Mouse (Mus musculus) midbrain, postnatal 0 days (tissue): ENCODE measurements around the gene Arglu1. TPM values are rescaled to one million over a fixed set of nuclear protein-coding genes. Genes with fewer than 3 reads are reported as not detected.

Experiments
- ATAC-seq: fragments of 200-750 bp; cut with Nextera tagmentation; 2 replicates; pipeline ENCODE4 v1.8.0; 2017; ENCODE audit warnings: moderate number of reproducible peaks, mild to moderate bottlenecking, moderate TSS enrichment, moderate library complexity; ENCODE audit not compliant: low FRiP score
- DNase-seq: peaks from one replicate; pipeline ENCODE4 v3.0.0-alpha.2; 2015; ENCODE audit warnings: low spot score
- H3K27ac ChIP-seq: fragments of 300-500 bp; sonication (generic); 2 replicates; pipeline ENCODE4 v1.5.1; 2014; ENCODE audit warnings: low read depth, mild to moderate bottlenecking, low read length, mixed read lengths
- H3K27me3 ChIP-seq: fragments of 300-500 bp; sonication (generic); 2 replicates; pipeline ENCODE4 v1.6.1; 2014; ENCODE audit warnings: low read length, control low read depth, mixed read lengths; ENCODE audit not compliant: insufficient read depth
- H3K36me3 ChIP-seq: fragments of 300-500 bp; sonication (generic); 2 replicates; pipeline ENCODE4 v1.6.1; 2014; ENCODE audit warnings: low read length, control low read depth, mixed read lengths; ENCODE audit not compliant: insufficient read depth
- H3K4me1 ChIP-seq: fragments of 300-500 bp; sonication (generic); 2 replicates; pipeline ENCODE4 v1.6.1; 2014; ENCODE audit warnings: mild to moderate bottlenecking, control low read depth, antibody characterized with exemption, low read length, mixed read lengths; ENCODE audit not compliant: insufficient read depth
- H3K4me2 ChIP-seq: fragments of 300-500 bp; sonication (generic); 2 replicates; pipeline ENCODE4 v1.6.1; 2014; ENCODE audit warnings: low read depth, mild to moderate bottlenecking, low read length, mixed read lengths; ENCODE audit not compliant: poor library complexity, severe bottlenecking
- H3K4me3 ChIP-seq: fragments of 300-500 bp; sonication (generic); 2 replicates; pipeline ENCODE4 v1.5.1; 2014; ENCODE audit warnings: low read depth, mild to moderate bottlenecking, low read length, moderate library complexity
- H3K9ac ChIP-seq: fragments of 300-500 bp; sonication (generic); replicated peaks from 2 replicates; pipeline ENCODE4 v1.6.1; 2014; ENCODE audit warnings: mild to moderate bottlenecking, low read length, moderate library complexity, mixed read lengths; ENCODE audit not compliant: poor library complexity, severe bottlenecking
- H3K9me3 ChIP-seq: fragments of 300-500 bp; sonication (generic); 2 replicates; pipeline ENCODE4 v1.6.1; 2016; ENCODE audit warnings: low read length, control low read depth
- CTCF ChIP-seq: IDR thresholded peaks from 2 replicates; pipeline ENCODE4 v1.5.1; 2016; ENCODE audit warnings: antibody characterized with exemption, mild to moderate bottlenecking
- WGBS: fragments of 180-500 bp; shearing (Covaris S2); extraction: QIAGEN DNeasy Blood & Tissue Kit; methylation state at CpG from one replicate; pipeline ENCODE4 v1.1.7; 2014; 5-methylcytosine and 5-hydroxymethylcytosine counted together
- polyA plus RNA-seq: library from polyadenylated mRNA; unstranded; fragments of >200 nt; fragmentation: Nextera tagmentation; extraction: Ambion mirVana; gene quantifications from 2 replicates; pipeline ENCODE4 v1.2.1, GENCODE M21; 2015
- total RNA-seq: library from RNA; depleted of rRNA; stranded (reverse); fragments of >200 nt; gene quantifications from 2 replicates; pipeline ENCODE4 v1.2.3, GENCODE M21; 2014

The Arglu1 gene
- total and polyA plus RNA-seq, 2 experiments from 2014 or later: 75.5 to 180 TPM

- Histone ChIP-seq H3K4me2 (no peak overlapping the region), H3K4me3 (no peak overlapping the region), H3K27ac (no peak overlapping the region), H3K9me3 (no peaks in the 10 kb centered on the region), H3K9ac (no peak overlapping the region), H3K4me1 (peaks cover 18% of the 10 kb centered on the region), H3K27me3 (no peaks in the 10 kb centered on the region), H3K36me3 (no peaks in the 10 kb centered on the region; the same call in 1 of the 2 replicates)
- TF ChIP-seq CTCF: no peak
- ATAC-seq: no peak
- WGBS: 52% methylated on average over 8 of the region's 8 CpGs
- DNase-seq: peak; percentile 87
Measured at GRCm38 (mm10) chr8:8649944-8650343, 40.4 kb downstream of the Arglu1 start.

GRCm38 (mm10) chr8:8649536-8649935 lies 40.8 kb downstream of the Arglu1 start:
- ATAC-seq: no peak
- Histone ChIP-seq H3K4me3 (no peak overlapping the region), H3K4me1 (peaks cover 15% of the 10 kb centered on the region), H3K27me3 (no peaks in the 10 kb centered on the region), H3K9me3 (no peaks in the 10 kb centered on the region), H3K36me3 (no peaks in the 10 kb centered on the region; the same call in 1 of the 2 replicates), H3K4me2 (no peak overlapping the region), H3K9ac (no peak overlapping the region), H3K27ac (no peak overlapping the region; the same call in 1 of the 2 replicates)
- no peak for TF ChIP-seq CTCF
- DNase-seq: no peak
- WGBS: 94% methylated on average over 3 of the region's 3 CpGs

- H3K9ac ChIP-seq: no peak overlapping the region
- no peak overlapping the region for H3K4me3 ChIP-seq
- 89% methylated on average over 7 of the region's 7 CpGs for WGBS
- no peaks in the 10 kb centered on the region for H3K9me3 ChIP-seq
- no peak overlapping the region for H3K27ac ChIP-seq
- H3K4me2 ChIP-seq: no peak overlapping the region
- H3K36me3 ChIP-seq: no peaks in the 10 kb centered on the region; the same call in 1 of the 2 replicates
- H3K4me1 ChIP-seq: peaks cover 9% of the 10 kb centered on the region
- DNase-seq: no peak
- no peak for ATAC-seq
- TF ChIP-seq CTCF: no peak
- no peaks in the 10 kb centered on the region for H3K27me3 ChIP-seq
Measured at GRCm38 (mm10) chr8:8648686-8649085, 41.6 kb downstream of the Arglu1 start.

- ATAC-seq (no peak), DNase-seq (no peak)
- H3K36me3 ChIP-seq: no peaks in the 10 kb centered on the region; the same call in 1 of the 2 replicates
- no peak overlapping the region for H3K4me3 ChIP-seq
- H3K4me1 ChIP-seq: peaks cover 6% of the 10 kb centered on the region
- no peak overlapping the region for H3K27ac ChIP-seq
- no peaks in the 10 kb centered on the region for H3K27me3 ChIP-seq
- no peaks in the 10 kb centered on the region for H3K9me3 ChIP-seq
- no peak overlapping the region for H3K4me2 ChIP-seq
- no peak for TF ChIP-seq CTCF
- 88% methylated on average over 7 of the region's 7 CpGs for WGBS
- H3K9ac ChIP-seq: no peak overlapping the region
Measured at GRCm38 (mm10) chr8:8647824-8648223, 42.5 kb downstream of the Arglu1 start.

GRCm38 (mm10) chr8:8647319-8647718 lies 43.0 kb downstream of the Arglu1 start:
- peak; percentile 73 for DNase-seq
- peak; percentile 80 for TF ChIP-seq CTCF
- Histone ChIP-seq H3K36me3 (no peaks in the 10 kb centered on the region; the same call in 1 of the 2 replicates), H3K27ac (no peak overlapping the region), H3K27me3 (no peaks in the 10 kb centered on the region), H3K4me3 (no peak overlapping the region), H3K4me2 (no peak overlapping the region), H3K9me3 (no peaks in the 10 kb centered on the region), H3K9ac (no peak overlapping the region), H3K4me1 (peaks cover 6% of the 10 kb centered on the region)
- WGBS: 52% methylated on average over 3 of the region's 3 CpGs
- no peak for ATAC-seq

- no peak overlapping the region for H3K4me2 ChIP-seq
- TF ChIP-seq CTCF: no peak
- H3K4me1 ChIP-seq: peaks cover 5% of the 10 kb centered on the region
- H3K27me3 ChIP-seq: no peaks in the 10 kb centered on the region
- no peak overlapping the region for H3K9ac ChIP-seq
- ATAC-seq (no peak), DNase-seq (no peak)
- H3K4me3 ChIP-seq: no peak overlapping the region
- no peak overlapping the region for H3K27ac ChIP-seq
- no peaks in the 10 kb centered on the region; the same call in 1 of the 2 replicates for H3K36me3 ChIP-seq
- WGBS: 80% methylated on average over 11 of the region's 11 CpGs
- H3K9me3 ChIP-seq: no peaks in the 10 kb centered on the region
Measured at GRCm38 (mm10) chr8:8644160-8644915, 46.0 kb downstream of the Arglu1 start.
